Mouse (Mus musculus): ENCODE measurements around the gene Trip11.
A peak's percentile ranks its signal among the peaks of the same experiment; 100 is the strongest.
"Not testable (repeated sequence)": the region's sequence is repeated elsewhere in the genome, so short reads cannot be mapped to it uniquely, and the experiment has no call there.

The Trip11 gene

DNA sequence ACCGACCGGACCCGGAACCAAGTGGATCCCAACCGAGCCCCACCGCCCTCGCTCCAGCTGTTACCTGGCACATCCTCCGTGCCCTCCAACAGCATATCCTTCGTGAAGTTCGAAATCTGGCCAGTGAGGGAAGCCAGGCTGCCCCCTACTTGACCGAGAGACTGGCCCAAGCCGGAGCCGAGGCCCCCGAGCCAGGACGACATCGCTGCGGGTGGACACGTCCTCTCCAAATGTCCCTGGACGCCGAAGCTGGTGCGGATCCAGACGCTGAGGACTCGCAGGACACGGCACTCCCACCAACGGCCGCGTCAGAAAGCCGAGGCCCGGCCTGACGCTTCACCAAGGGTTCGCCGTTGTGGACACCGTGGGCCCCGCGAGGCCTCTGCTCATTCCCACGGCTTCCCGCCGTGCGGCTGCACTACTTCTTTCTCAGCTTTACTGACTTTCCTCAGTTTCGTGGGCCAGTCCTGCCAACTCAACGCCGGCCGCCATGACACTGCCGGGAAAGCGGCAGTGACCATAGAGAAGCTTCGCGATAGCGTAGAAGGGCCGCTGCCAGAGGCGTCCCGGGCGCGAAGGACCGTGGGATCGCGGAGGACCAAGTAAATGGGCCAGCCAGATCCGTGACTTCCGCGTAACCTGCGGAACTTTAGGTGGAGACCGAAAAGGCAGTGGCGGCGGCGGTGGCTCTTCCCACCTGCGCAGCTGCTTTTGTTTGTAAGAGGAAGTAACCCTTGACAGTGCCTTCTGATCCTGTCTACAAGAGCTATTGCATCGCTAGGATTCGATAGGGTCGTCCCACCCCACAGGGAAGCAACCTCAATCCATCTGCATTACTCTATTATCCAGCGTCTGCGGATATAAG is at the start of gene Trip11:
Gene Trip11, minus strand, starts transcription at position 642 of the 865 bp plus-strand sequence.
- ATAC-seq (ENCODE audit: insufficient number of reproducible peaks, low FRiP score, low TSS enrichment): peak; percentile 91

- not testable (repeated sequence) for ATAC-seq (ENCODE audit: insufficient number of reproducible peaks, low FRiP score, low TSS enrichment)
These were observed 46.1 kb upstream of the Trip11 start for GRCm38 (mm10) chr12:101958960-101959780.

GRCm38 (mm10) chr12:101958556-101958955 is 45.5 kb upstream of the Trip11 start:
- ATAC-seq (ENCODE audit: insufficient number of reproducible peaks, low FRiP score, low TSS enrichment): no peak

- peak; percentile 87 for ATAC-seq (ENCODE audit: insufficient number of reproducible peaks, low FRiP score, low TSS enrichment)
These were observed 45.0 kb upstream of the Trip11 start, which contains the start of gene Atxn3 for GRCm38 (mm10) chr12:101957942-101958544. TSS of gene Atxn3 (minus strand) at chr12:101958246.

- ATAC-seq (ENCODE audit: insufficient number of reproducible peaks, low FRiP score, low TSS enrichment): peak; percentile 11; the same call in 1 of the 2 replicates
These were observed 44.2 kb upstream of the Trip11 start for GRCm38 (mm10) chr12:101957079-101957941.

GRCm38 (mm10) chr12:101955821-101956220 is 42.8 kb upstream of the Trip11 start:
- ATAC-seq (ENCODE audit: insufficient number of reproducible peaks, low FRiP score, low TSS enrichment): not testable (repeated sequence)

DNA sequence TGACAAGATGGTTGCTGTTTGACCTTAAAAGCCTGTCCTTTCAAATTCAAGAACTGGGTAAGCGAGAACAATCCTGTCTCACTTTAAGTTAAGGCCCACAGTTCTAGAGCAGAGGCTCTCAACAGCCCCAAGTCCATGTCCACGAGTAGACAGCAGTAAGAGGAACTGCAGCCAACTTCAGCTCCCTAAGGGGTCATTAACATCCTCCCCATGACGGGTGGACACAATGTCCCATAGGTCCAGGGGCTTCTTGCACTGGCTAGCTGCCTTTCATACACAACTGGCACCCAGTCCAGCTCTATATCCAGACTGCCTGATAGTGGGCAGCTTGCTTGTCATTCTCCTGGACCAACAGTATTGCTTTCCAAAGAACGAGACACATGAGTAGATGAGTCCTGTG is 35.7 kb upstream of the Trip11 start:
- no peak for ATAC-seq (ENCODE audit: insufficient number of reproducible peaks, low FRiP score, low TSS enrichment)

DNA sequence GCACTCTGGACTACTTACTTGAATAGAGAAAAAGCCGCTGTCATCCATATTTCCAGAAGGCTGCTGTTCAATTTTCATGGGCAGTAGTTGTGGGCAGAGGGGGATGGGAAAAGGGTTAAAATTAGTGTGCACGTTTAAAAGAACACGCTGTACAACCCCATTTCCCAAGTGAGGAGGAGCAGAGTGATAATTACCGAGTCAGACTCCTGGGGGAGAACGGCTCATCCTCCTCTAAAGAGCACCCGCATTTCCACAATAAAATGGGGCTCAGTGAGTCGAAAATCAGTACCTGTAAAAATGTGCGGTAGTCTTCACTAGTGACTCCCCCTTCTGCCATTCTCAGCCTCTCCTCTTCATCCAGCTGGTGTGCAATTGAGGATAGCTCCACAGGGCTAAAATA is 34.9 kb upstream of the Trip11 start:
- ATAC-seq (ENCODE audit: insufficient number of reproducible peaks, low FRiP score, low TSS enrichment): no peak

DNA sequence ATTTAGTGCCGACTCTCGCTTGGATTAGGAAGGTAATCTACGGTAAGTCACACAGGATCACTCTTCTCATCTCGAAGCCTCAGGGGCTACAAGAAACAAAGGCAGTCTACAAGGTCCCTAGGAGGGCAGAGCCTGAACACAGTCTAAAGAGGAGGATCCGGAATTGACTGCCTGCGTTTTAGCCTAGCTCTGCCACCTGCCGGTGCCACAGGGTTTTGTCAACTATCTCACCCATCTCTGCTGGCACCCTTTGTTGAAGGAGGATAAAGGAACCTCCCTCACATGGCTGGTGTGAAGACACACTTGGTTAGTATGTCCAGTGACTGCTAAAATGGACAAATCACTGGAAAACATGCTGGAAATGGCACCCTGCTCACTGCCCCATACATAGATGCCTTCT is 24.5 kb upstream of the Trip11 start:
- no peak for ATAC-seq (ENCODE audit: insufficient number of reproducible peaks, low FRiP score, low TSS enrichment)

DNA sequence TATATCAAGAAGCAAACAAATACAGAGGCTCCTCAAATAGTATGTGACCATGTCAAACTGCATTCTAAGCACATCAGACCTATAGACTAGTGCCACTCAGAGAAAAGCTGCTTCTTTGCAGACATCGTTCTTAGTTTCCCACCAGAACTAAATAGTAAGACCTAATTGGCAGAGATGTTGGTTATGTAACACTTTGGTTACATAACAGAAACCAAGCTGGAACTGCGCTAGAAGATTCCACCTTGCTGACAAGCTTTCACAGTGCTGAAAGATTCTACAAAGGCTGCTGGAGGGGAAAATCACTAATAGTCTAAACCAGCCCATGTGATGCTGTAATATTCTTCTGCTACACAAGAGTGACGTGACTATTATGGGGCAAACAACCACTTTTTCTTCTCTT is 22.2 kb upstream of the Trip11 start:
- ATAC-seq (ENCODE audit: insufficient number of reproducible peaks, low FRiP score, low TSS enrichment): no peak

GRCm38 (mm10) chr12:101928423-101928822 is 15.4 kb upstream of the Trip11 start:
- no peak for ATAC-seq (ENCODE audit: insufficient number of reproducible peaks, low FRiP score, low TSS enrichment)

DNA sequence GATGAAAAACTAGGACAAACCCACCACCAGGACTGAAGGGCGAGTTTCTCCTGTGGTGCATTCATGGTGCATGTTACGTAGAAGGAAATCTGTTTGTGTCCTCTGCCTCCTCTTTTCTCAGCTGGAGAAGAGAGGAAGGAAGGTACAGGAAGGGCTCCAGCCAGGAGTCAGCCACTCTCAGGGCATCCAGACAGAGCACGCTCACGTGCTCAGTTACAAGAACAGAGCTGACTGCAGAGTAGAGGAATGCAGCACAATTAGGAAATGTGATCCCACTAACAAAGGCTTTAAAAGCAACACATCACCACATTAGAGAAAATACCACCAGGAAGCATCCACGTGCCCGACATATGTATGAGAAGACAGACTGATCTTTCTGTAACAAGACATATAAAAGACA is 9.2 kb upstream of the Trip11 start:
- ATAC-seq (ENCODE audit: insufficient number of reproducible peaks, low FRiP score, low TSS enrichment): no peak

- no peak for ATAC-seq (ENCODE audit: insufficient number of reproducible peaks, low FRiP score, low TSS enrichment)
These were observed 6.8 kb upstream of the Trip11 start for GRCm38 (mm10) chr12:101919847-101920246.

DNA sequence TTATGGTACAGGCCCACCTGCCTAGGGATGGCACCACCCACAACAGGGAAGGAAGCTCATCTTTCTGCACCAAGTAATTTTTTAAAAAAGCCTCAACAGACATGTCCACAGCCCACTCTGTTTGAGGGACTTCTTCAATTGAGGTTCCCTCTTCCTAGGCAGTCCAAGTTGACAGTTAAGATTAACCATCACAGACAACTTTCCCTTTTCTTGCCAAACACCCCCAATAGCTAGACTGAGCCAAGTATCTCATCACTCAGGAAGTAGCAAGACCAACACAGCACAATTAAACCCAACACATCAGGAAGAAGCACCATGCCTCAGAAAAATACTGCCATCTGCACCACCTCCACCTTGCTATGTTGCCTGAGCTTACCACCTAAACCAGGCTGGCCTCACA is 4.1 kb upstream of the Trip11 start:
- ATAC-seq (ENCODE audit: insufficient number of reproducible peaks, low FRiP score, low TSS enrichment): no peak

DNA sequence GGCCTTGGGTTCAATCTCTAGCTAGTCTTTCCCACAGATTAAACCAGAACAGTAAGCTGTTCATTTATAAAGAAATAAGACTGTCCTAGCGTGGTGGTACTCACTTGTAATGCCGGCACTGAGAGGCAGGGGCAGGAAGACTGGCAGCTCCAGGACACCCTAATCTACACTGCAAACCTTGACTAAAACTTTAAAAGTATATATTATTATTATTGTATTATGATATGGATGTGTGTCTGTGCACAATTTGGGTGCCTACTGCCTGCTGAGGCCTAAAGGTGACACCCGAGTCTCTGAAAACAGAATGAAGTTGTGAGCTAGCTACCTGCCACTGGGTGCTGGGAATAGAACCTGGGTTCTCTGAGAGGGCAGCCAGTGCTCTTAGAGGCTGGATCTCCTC is 1.7 kb downstream of the Trip11 start:
- no peak for ATAC-seq (ENCODE audit: insufficient number of reproducible peaks, low FRiP score, low TSS enrichment)

GRCm38 (mm10) chr12:101910360-101910759 is 2.7 kb downstream of the Trip11 start:
- no peak for ATAC-seq (ENCODE audit: insufficient number of reproducible peaks, low FRiP score, low TSS enrichment)

- no peak for ATAC-seq (ENCODE audit: insufficient number of reproducible peaks, low FRiP score, low TSS enrichment)
These were observed 7.2 kb downstream of the Trip11 start for GRCm38 (mm10) chr12:101905817-101906216.

- ATAC-seq (ENCODE audit: insufficient number of reproducible peaks, low FRiP score, low TSS enrichment): no peak
These were observed 8.2 kb downstream of the Trip11 start for GRCm38 (mm10) chr12:101904906-101905305.

GRCm38 (mm10) chr12:101904170-101904569 is 8.9 kb downstream of the Trip11 start:
- no peak for ATAC-seq (ENCODE audit: insufficient number of reproducible peaks, low FRiP score, low TSS enrichment)

GRCm38 (mm10) chr12:101899671-101900245 is 13.3 kb downstream of the Trip11 start:
- ATAC-seq (ENCODE audit: insufficient number of reproducible peaks, low FRiP score, low TSS enrichment): no peak
